Mouse (Mus musculus): Measurements from ENCODE around the gene Olfr685. TPM values are rescaled to one million over a fixed set of nuclear protein-coding genes. Genes with fewer than 3 reads are reported as not detected.
A peak's percentile ranks its signal among the peaks of the same experiment; 100 is the strongest.

Olfr685 gene
- not detected for total RNA-seq (2021)

- DNase-seq (ENCODE audit: extremely low spot score in 1 of 2, low spot score in 1 of 2): no peak
Observed at GRCm38 (mm10) chr7:105185912-105186311, at the start of gene Olfr685. Gene Olfr685 (minus strand): TSS chr7:105186012.

- no peak for DNase-seq (ENCODE audit: extremely low spot score in 1 of 2, low spot score in 1 of 2)
Observed at GRCm38 (mm10) chr7:105229386-105229785, 43.6 kb upstream of the Olfr685 start.

DNA sequence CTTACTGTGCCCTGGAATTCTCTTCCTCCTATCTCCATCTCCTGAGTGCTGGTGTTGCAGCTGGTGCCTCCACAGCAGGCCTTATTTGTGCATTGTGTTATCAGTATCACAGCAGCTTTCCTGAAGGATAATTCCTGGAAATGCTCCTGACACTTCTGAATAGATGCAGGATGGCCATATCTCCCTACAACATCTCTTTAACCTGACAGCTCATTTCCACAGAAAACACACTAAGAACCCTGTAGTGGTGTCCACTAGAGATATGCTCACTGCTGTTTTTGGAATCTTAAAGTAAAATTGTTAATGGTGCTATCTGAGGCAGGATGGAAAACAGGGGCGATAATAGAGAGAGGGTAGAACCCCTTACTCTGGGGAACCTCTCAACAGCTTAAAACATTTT lies 42.3 kb upstream of the Olfr685 start:
- DNase-seq (ENCODE audit: extremely low spot score in 1 of 2, low spot score in 1 of 2): no peak

- DNase-seq (ENCODE audit: extremely low spot score in 1 of 2, low spot score in 1 of 2): no peak
Observed at GRCm38 (mm10) chr7:105226703-105227102, 40.9 kb upstream of the Olfr685 start.

GRCm38 (mm10) chr7:105226072-105226471 lies 40.3 kb upstream of the Olfr685 start:
- DNase-seq (ENCODE audit: extremely low spot score in 1 of 2, low spot score in 1 of 2): no peak

GRCm38 (mm10) chr7:105218281-105218680 lies 32.5 kb upstream of the Olfr685 start:
- DNase-seq (ENCODE audit: extremely low spot score in 1 of 2, low spot score in 1 of 2): no peak

GRCm38 (mm10) chr7:105214761-105215160 lies 28.9 kb upstream of the Olfr685 start:
- DNase-seq (ENCODE audit: extremely low spot score in 1 of 2, low spot score in 1 of 2): no peak

GRCm38 (mm10) chr7:105207385-105207784 lies 21.6 kb upstream of the Olfr685 start, which contains the start of gene Olfr686:
Gene Olfr686 (minus strand): TSS chr7:105207485.
- no peak for DNase-seq (ENCODE audit: extremely low spot score in 1 of 2, low spot score in 1 of 2)

DNA sequence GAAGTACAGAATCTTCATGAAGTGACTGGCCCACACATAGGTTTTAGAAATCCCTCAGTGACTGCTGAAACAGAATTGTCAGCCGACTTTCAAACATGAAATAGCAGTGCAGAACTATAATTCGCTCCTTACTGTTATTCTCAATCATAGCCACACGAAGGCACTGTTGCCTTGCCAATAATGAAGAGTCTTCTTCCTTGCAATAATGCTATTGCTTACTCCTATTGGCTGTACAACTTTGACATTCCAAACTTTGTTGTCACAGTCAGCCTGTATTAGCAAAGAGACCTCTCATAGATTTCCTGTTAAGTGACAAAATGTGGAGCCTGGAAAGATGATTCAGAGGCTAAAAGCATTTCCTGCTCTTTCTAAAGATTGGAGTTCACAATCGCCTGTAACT lies 15.0 kb downstream of the Olfr685 start:
- peak in 1 of 2 experiments; percentile 14 for DNase-seq (ENCODE audit: extremely low spot score in 1 of 2, low spot score in 1 of 2)

DNA sequence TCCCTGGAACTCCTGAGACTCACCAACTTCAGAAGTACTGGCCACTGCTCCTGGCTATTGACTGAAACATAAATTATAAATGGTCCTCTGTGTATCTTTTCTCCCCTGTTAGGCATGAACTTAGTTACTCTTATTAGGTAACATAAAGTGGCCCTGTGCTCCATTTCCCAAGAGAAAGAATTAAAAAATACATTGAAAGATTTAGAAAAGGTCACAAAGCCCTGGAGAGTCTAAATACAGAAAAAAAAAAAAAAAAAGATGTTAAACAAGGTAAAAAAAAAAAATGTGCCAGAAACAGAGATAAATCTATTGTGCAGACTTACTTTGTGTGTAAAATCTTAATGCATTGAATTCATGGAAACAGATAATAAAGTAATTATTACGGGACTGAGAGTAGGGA lies 22.3 kb downstream of the Olfr685 start, which contains the start of gene Olfr684:
TSS of gene Olfr684 (minus strand) at position 101 of the 400 bp plus-strand sequence.
- no peak for DNase-seq (ENCODE audit: extremely low spot score in 1 of 2, low spot score in 1 of 2)

- no peak for DNase-seq (ENCODE audit: extremely low spot score in 1 of 2, low spot score in 1 of 2)
Observed at GRCm38 (mm10) chr7:105146912-105147311, 38.9 kb downstream of the Olfr685 start, which contains the start of gene Olfr683. Gene Olfr683 (minus strand): TSS chr7:105147012.

DNA sequence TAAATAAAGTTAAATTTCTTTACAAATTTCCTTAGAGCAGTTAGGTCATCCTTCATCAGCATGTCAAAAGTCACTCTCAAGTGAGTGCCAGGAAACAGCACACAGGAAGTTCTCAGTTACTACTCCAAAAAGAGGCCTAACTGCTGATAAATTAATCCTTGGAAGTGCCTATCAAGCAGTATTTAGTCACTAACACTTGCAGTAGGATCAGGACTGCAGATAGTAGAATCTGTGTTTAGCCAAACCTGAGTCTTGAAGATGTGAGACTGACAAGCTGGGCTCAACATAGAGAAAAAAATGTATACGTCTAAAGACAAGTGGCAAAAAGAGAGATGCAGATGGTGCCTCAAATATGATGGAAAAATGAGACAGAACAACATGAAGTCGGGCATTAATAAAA lies 44.5 kb downstream of the Olfr685 start:
- no peak for DNase-seq (ENCODE audit: extremely low spot score in 1 of 2, low spot score in 1 of 2)

Other genes with a start within 250 kb of the Olfr685 start
- gene Olfr670, start 223.4 kb downstream of the Olfr685 start, total RNA-seq (2021): not detected
- gene Olfr671, start 206.9 kb downstream of the Olfr685 start, total RNA-seq (2021): not detected
- gene Olfr672, start 184.0 kb downstream of the Olfr685 start, total RNA-seq (2021): not detected
- not detected for gene Olfr675, start 157.6 kb downstream of the Olfr685 start, total RNA-seq (2021)
- not detected for gene Olfr676, start 153.3 kb downstream of the Olfr685 start, total RNA-seq (2021)
- gene Olfr677, start 134.6 kb downstream of the Olfr685 start, total RNA-seq (2021): not detected
- not detected for gene Olfr678, start 121.5 kb downstream of the Olfr685 start, total RNA-seq (2021)
- not detected for gene Olfr679, start 104.8 kb downstream of the Olfr685 start, total RNA-seq (2021)
- not detected for gene Olfr680-ps1, start 93.2 kb downstream of the Olfr685 start, total RNA-seq (2021)
- not detected for gene Olfr681, start 69.2 kb downstream of the Olfr685 start, total RNA-seq (2021)
- not detected for gene Olfr683, start 39.0 kb downstream of the Olfr685 start, total RNA-seq (2021)
- not detected for gene Olfr684, start 22.4 kb downstream of the Olfr685 start, total RNA-seq (2021)
- not detected for gene Olfr686, start 21.5 kb upstream of the Olfr685 start, total RNA-seq (2021)
- gene Olfr688, start 102.1 kb upstream of the Olfr685 start, total RNA-seq (2021): not detected
- not detected for gene Olfr689, start 125.2 kb upstream of the Olfr685 start, total RNA-seq (2021)
- under 1 TPM; 0.44 to 0.70 TPM for gene Olfr690, start 148.1 kb upstream of the Olfr685 start, total RNA-seq (2021)
- under 1 TPM; 0.32 to 0.68 TPM for gene Olfr691, start 156.3 kb upstream of the Olfr685 start, total RNA-seq (2021)
- not detected for gene Olfr692, start 182.2 kb upstream of the Olfr685 start, total RNA-seq (2021)
- gene Gm5901, start 189.0 kb upstream of the Olfr685 start, total RNA-seq (2021): not detected
- 10 to 100 TPM; 52.9 to 66.4 TPM for gene Fam160a2, start 214.0 kb upstream of the Olfr685 start, total RNA-seq (2021)
- gene Cnga4, start 218.6 kb upstream of the Olfr685 start, total RNA-seq (2021): under 1 TPM; 0.52 to 0.66 TPM
- 1 to 10 TPM; 6.3 to 9.6 TPM for gene Cckbr, start 239.7 kb upstream of the Olfr685 start, total RNA-seq (2021)

Data from layer of hippocampus, postnatal 25 days (tissue).